Mouse (Mus musculus) kidney, embryonic 15.5 days (tissue): ENCODE results near the gene Plvap. TPM values are rescaled to one million over a fixed set of nuclear protein-coding genes. Genes with fewer than 3 reads are reported as not detected.

ENCODE experiments used
- ATAC-seq: fragments of 200-750 bp; cut with Nextera tagmentation; replicated peaks from 2 replicates; pipeline ENCODE4 v1.8.0; 2017; ENCODE audit warnings: moderate TSS enrichment; ENCODE audit not compliant: low FRiP score
- H3K27ac ChIP-seq: fragments of 300-500 bp; sonication (generic); 2 replicates; pipeline ENCODE4 v1.5.1; 2015; ENCODE audit warnings: mild to moderate bottlenecking, inconsistent platforms
- H3K27me3 ChIP-seq: fragments of 300-500 bp; sonication (generic); 2 replicates; pipeline ENCODE4 v1.6.1; 2015; ENCODE audit warnings: inconsistent platforms
- H3K36me3 ChIP-seq: fragments of 300-500 bp; sonication (generic); 2 replicates; pipeline ENCODE4 v1.6.1; 2015; ENCODE audit warnings: inconsistent platforms
- H3K4me1 ChIP-seq: fragments of 300-500 bp; sonication (generic); 2 replicates; pipeline ENCODE4 v1.6.1; 2015; ENCODE audit warnings: inconsistent platforms
- H3K4me2 ChIP-seq: fragments of 300-500 bp; sonication (generic); 2 replicates; pipeline ENCODE4 v1.6.1; 2015; ENCODE audit warnings: moderate library complexity, mild to moderate bottlenecking, inconsistent platforms
- H3K4me3 ChIP-seq: fragments of 300-500 bp; sonication (generic); replicated peaks from 2 replicates; pipeline ENCODE4 v1.5.1; 2015; ENCODE audit warnings: mild to moderate bottlenecking, inconsistent platforms
- H3K9ac ChIP-seq: fragments of 300-500 bp; sonication (generic); 2 replicates; pipeline ENCODE4 v1.6.1; 2015; ENCODE audit warnings: mild to moderate bottlenecking, inconsistent platforms
- H3K9me3 ChIP-seq: fragments of 300-500 bp; sonication (generic); replicated peaks from 2 replicates; pipeline ENCODE4 v1.6.1; 2016; ENCODE audit warnings: inconsistent platforms
- WGBS: fragments of 180-500 bp; shearing (Covaris S2); methylation state at CpG from one replicate; pipeline ENCODE4 v1.1.7; 2015; ENCODE audit warnings: mixed read lengths; 5-methylcytosine and 5-hydroxymethylcytosine counted together
- polyA plus RNA-seq: library from polyadenylated mRNA; unstranded; fragments of >200 nt; fragmentation: Nextera tagmentation; extraction: Ambion mirVana; gene quantifications from 2 replicates; pipeline ENCODE4 v1.2.1, GENCODE M21; 2015

Gene Plvap
- polyA plus RNA-seq, 1 experiment from 2014 or later: 143 TPM

- 85% methylated on average over 20 of the region's 20 CpGs for WGBS
- H3K36me3 ChIP-seq: peaks cover 45% of the 10 kb centered on the region
- no peak overlapping the region for H3K27ac ChIP-seq
- H3K9me3 ChIP-seq: no peaks in the 10 kb centered on the region
- no peak overlapping the region for H3K9ac ChIP-seq
- no peak overlapping the region for H3K4me3 ChIP-seq
- no peaks in the 10 kb centered on the region for H3K27me3 ChIP-seq
- ATAC-seq: no peak
- no peak overlapping the region for H3K4me2 ChIP-seq
- peaks cover 7% of the 10 kb centered on the region for H3K4me1 ChIP-seq
These were observed 53.8 kb downstream of the Plvap start for GRCm38 (mm10) chr8:71457659-71458270.

DNA sequence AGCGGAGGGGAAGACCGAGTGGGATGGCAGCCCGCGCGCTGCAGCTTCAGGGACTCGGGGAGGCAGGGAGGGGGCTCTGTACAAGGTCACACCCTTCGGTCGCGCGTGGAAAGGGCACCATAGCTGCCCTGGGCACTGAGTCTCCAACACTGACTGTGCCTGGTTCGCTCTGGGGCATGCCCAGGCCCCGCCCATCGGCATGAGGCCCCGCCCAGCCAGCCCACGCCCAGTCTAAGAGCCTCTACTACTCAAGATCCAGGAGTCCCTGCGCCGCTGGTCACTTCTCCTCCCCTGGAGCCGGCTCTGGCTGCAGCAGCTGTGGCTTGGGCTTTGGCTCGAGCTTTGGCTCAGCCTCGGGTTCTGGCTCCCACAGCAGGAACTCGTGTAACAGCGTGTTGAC lies 54.6 kb downstream of the Plvap start:
- Histone ChIP-seq H3K4me3 (no peak overlapping the region), H3K4me1 (no peaks in the 10 kb centered on the region; the same call in 1 of the 2 replicates), H3K36me3 (peaks cover 45% of the 10 kb centered on the region), H3K27ac (no peak overlapping the region), H3K9me3 (no peaks in the 10 kb centered on the region), H3K27me3 (no peaks in the 10 kb centered on the region), H3K9ac (no peak overlapping the region), H3K4me2 (no peak overlapping the region)
- no peak for ATAC-seq
- 49% methylated on average over 22 of the region's 22 CpGs for WGBS

GRCm38 (mm10) chr8:71454668-71455067 lies 56.9 kb downstream of the Plvap start:
- no peak for ATAC-seq
- Histone ChIP-seq H3K4me3 (no peak overlapping the region), H3K27ac (no peak overlapping the region), H3K9ac (no peak overlapping the region), H3K9me3 (no peaks in the 10 kb centered on the region), H3K27me3 (no peaks in the 10 kb centered on the region), H3K4me2 (no peak overlapping the region), H3K36me3 (peaks cover 26% of the 10 kb centered on the region), H3K4me1 (no peaks in the 10 kb centered on the region; the same call in 1 of the 2 replicates)
- WGBS: 74% methylated on average over 8 of the region's 8 CpGs

- no peak for ATAC-seq
These were observed 58.9 kb downstream of the Plvap start for GRCm38 (mm10) chr8:71452669-71453068.

GRCm38 (mm10) chr8:71451777-71452176 lies 59.8 kb downstream of the Plvap start:
- H3K9ac ChIP-seq: no peak overlapping the region
- H3K36me3 ChIP-seq: no peaks in the 10 kb centered on the region
- no peak overlapping the region for H3K4me2 ChIP-seq
- no peaks in the 10 kb centered on the region for H3K27me3 ChIP-seq
- 39% methylated on average over 11 of the region's 11 CpGs for WGBS
- no peak for ATAC-seq
- no peak overlapping the region for H3K27ac ChIP-seq
- no peaks in the 10 kb centered on the region for H3K4me1 ChIP-seq
- no peaks in the 10 kb centered on the region for H3K9me3 ChIP-seq
- no peak overlapping the region for H3K4me3 ChIP-seq

More at GRCm38 (mm10) chr8:71452669-71453068, 58.9 kb downstream of the Plvap start:
- peaks cover 6% of the 10 kb centered on the region; the same call in 1 of the 2 replicates for H3K36me3 ChIP-seq
- H3K27me3 ChIP-seq: no peaks in the 10 kb centered on the region
- H3K4me3 ChIP-seq: no peak overlapping the region
- H3K4me1 ChIP-seq: no peaks in the 10 kb centered on the region; the same call in 1 of the 2 replicates
- H3K9me3 ChIP-seq: no peaks in the 10 kb centered on the region
- no peak overlapping the region for H3K27ac ChIP-seq
- WGBS: 77% methylated on average over 2 of the region's 2 CpGs
- H3K9ac ChIP-seq: no peak overlapping the region
- H3K4me2 ChIP-seq: no peak overlapping the region

- WGBS: 70% methylated on average over 4 of the region's 4 CpGs
These were observed 60.2 kb downstream of the Plvap start for GRCm38 (mm10) chr8:71451337-71451736.

More at GRCm38 (mm10) chr8:71451337-71451736, 60.2 kb downstream of the Plvap start:
- Histone ChIP-seq H3K9ac (no peak overlapping the region), H3K9me3 (no peaks in the 10 kb centered on the region), H3K4me2 (no peak overlapping the region), H3K4me1 (no peaks in the 10 kb centered on the region), H3K27me3 (no peaks in the 10 kb centered on the region), H3K4me3 (no peak overlapping the region), H3K27ac (no peak overlapping the region), H3K36me3 (no peaks in the 10 kb centered on the region)
- no peak for ATAC-seq

Other genes starting within 250 kb of the Plvap start
- gene Myo9b, start 239.0 kb downstream of the Plvap start, polyA plus RNA-seq: 20.6 and 23.6 TPM in 2 replicates
- gene Haus8, start 238.8 kb downstream of the Plvap start, polyA plus RNA-seq: 50.7 and 55.1 TPM in 2 replicates
- gene Use1, start 144.9 kb downstream of the Plvap start, polyA plus RNA-seq: 103 and 105 TPM in 2 replicates
- gene Ocel1, start 140.5 kb downstream of the Plvap start, polyA plus RNA-seq: 6.6 and 7.1 TPM in 2 replicates
- gene Nr2f6, start 129.8 kb downstream of the Plvap start, polyA plus RNA-seq: 96.1 and 99.9 TPM in 2 replicates
- gene Ushbp1, start 116.0 kb downstream of the Plvap start, polyA plus RNA-seq: 19.1 and 22.3 TPM in 2 replicates
- gene Babam1, start 114.9 kb downstream of the Plvap start, polyA plus RNA-seq: 117 and 118 TPM in 2 replicates
- gene Ankle1, start 105.7 kb downstream of the Plvap start, polyA plus RNA-seq: 46.7 and 57.1 TPM in 2 replicates
- 42.8 and 47.0 TPM in 2 replicates for gene Abhd8, start 48.1 kb downstream of the Plvap start, polyA plus RNA-seq
- 178 and 198 TPM in 2 replicates for gene Mrpl34, start 46.8 kb downstream of the Plvap start, polyA plus RNA-seq
- 98.1 and 106 TPM in 2 replicates for gene Dda1, start 42.6 kb downstream of the Plvap start, polyA plus RNA-seq
- gene Ano8, start 25.8 kb downstream of the Plvap start, polyA plus RNA-seq: 1.4 and 2.0 TPM in 2 replicates
- gene Gtpbp3, start 23.6 kb downstream of the Plvap start, polyA plus RNA-seq: 21.3 and 22.9 TPM in 2 replicates
- 0.52 and 1.2 TPM in 2 replicates for gene Ccdc194, start 14.0 kb upstream of the Plvap start, polyA plus RNA-seq
- 50.2 and 53.0 TPM in 2 replicates for gene Bst2, start 25.7 kb upstream of the Plvap start, polyA plus RNA-seq
- 98.3 and 99.8 TPM in 2 replicates for gene Mvb12a, start 31.2 kb upstream of the Plvap start, polyA plus RNA-seq
- 10.6 and 12.8 TPM in 2 replicates for gene Tmem221, start 47.1 kb upstream of the Plvap start, polyA plus RNA-seq
- 0.18 and 0.36 TPM in 2 replicates for gene Nxnl1, start 54.8 kb upstream of the Plvap start, polyA plus RNA-seq
- gene Slc27a1, start 57.1 kb upstream of the Plvap start, polyA plus RNA-seq: 44.5 and 45.3 TPM in 2 replicates
- gene Pgls, start 80.4 kb upstream of the Plvap start, polyA plus RNA-seq: 232 and 247 TPM in 2 replicates
- gene Fam129c, start 85.9 kb upstream of the Plvap start, polyA plus RNA-seq: 4.7 and 5.6 TPM in 2 replicates
- 67.7 and 78.0 TPM in 2 replicates for gene Colgalt1, start 99.2 kb upstream of the Plvap start, polyA plus RNA-seq
- 0.80 and 1.2 TPM in 2 replicates for gene Unc13a, start 160.0 kb upstream of the Plvap start, polyA plus RNA-seq
- gene Jak3, start 164.5 kb upstream of the Plvap start, polyA plus RNA-seq: 6.3 and 7.2 TPM in 2 replicates
- gene Insl3, start 177.5 kb upstream of the Plvap start, polyA plus RNA-seq: 1.2 and 1.7 TPM in 2 replicates
- gene B3gnt3, start 190.0 kb upstream of the Plvap start, polyA plus RNA-seq: 2.8 and 3.9 TPM in 2 replicates
- 6.3 and 6.5 TPM in 2 replicates for gene Fcho1, start 214.0 kb upstream of the Plvap start, polyA plus RNA-seq